In the genomic region with DNA sequence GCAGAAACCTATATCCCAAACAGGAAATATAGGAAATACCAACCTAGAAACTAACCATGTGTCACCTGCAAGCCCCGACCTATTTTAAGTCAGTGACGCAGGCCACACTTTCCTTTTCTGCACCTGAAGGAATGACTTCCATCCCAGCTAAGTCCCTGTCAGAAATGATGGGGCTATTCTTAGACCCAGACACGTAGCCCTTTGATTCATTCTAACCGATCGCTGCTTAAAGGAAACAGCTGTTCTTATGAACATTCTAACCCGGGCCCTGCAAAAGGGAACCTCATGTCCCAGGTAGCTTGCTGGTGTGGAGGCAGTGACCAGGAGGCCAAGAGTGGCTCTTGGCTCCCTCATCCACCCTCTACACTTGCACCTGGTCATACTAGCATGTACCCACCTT, we compare ENCODE assay signal across 23 mouse cellular contexts.
DNase-seq lines count a peak whose midpoint lies in the region; ATAC-seq and TF ChIP-seq lines count a peak whose summit lies in the region.
"Had no signal": no experiment of that assay in that cellular context is flagged by ENCODE, and none has a peak within 500 bp of the region (broad histone marks: within the 10 kb centered on the region; RNA-seq: fewer than 3 reads in every experiment).

No protein-coding gene starts in this region.

- TF ChIP-seq RAD21 in CH12.LX (IDR thresholded peaks at IDR 0.05; ENCODE audit: low read depth, low read length) = no peak

- no peak for DNase-seq in gastrocnemius, adult 2 months
- no peak for DNase-seq in gastrocnemius, postnatal 4 days (ENCODE audit: low spot score in 2 of 2)
- peak; percentile 55 for DNase-seq in thymus, postnatal 0 days (ENCODE audit: low spot score)
- no peak for DNase-seq in thymus, postnatal 36 days
- no peak for DNase-seq in CH12.LX (ENCODE audit: extremely low read depth)
- no peak for DNase-seq in right cerebral cortex, adult 2 months (ENCODE audit: low spot score in 2 of 2)
- DNase-seq: adrenal gland, adult 2 months; adrenal gland, postnatal 10 days; adrenal gland, postnatal 25 days; B cell, adult 2 months; cerebellum, adult 11 months; cerebellum, adult 18-20 months; cerebellum, adult 8-10 months; cerebellum, adult 9-11 months; cerebellum, postnatal 14 days; cerebellum, postnatal 36 days; forebrain, postnatal 0 days had no signal

- no peaks in the 10 kb centered on the region for H3K9me3 ChIP-seq in CH12.LX (replicated peaks; ENCODE audit: low read length)
- H3K9me3 ChIP-seq in intestine, embryonic 16.5 days (ENCODE audit: control insufficient read depth, low read length) = no peaks in the 10 kb centered on the region
- H3K9me3 ChIP-seq: embryonic facial prominence, embryonic 10.5 days; embryonic facial prominence, embryonic 12.5 days; forebrain, embryonic 13.5 days; forebrain, embryonic 15.5 days had no signal

- ATAC-seq in intestine, embryonic 16.5 days = no peak
- ATAC-seq: CD4-positive, CD25-positive, alpha-beta regulatory T cell, adult 4 months; forebrain, embryonic 13.5 days; forebrain, embryonic 15.5 days; forebrain, postnatal 0 days had no signal

- no peak overlapping the region for H3K9ac ChIP-seq in CH12.LX (ENCODE audit: insufficient read depth, low read depth)
- H3K9ac ChIP-seq in intestine, embryonic 16.5 days (ENCODE audit: low read depth, low read length) = no peak overlapping the region
- H3K9ac ChIP-seq: embryonic facial prominence, embryonic 12.5 days; forebrain, embryonic 13.5 days; forebrain, embryonic 15.5 days; forebrain, postnatal 0 days had no signal

- intact Hi-C loops in gastrocnemius, adult 2 months (cut with DNase I) = no loop called here

- dilution Hi-C loops in CH12.LX (cut with MboI; ENCODE audit: extremely low pct_ligation_motif_present, extremely low pct_unique_long_range_greater_than_20kb, low sequenced_read_pairs) = no loop called here

- no peak for TF ChIP-seq EP300 in CH12.LX (IDR thresholded peaks at IDR 0.05; ENCODE audit: low read length)

- TF ChIP-seq CTCF in gastrocnemius, adult 2 months (IDR thresholded peaks at IDR 0.05) = no peak
- TF ChIP-seq CTCF in CH12.LX (conservative IDR thresholded peaks at IDR 0.05 in 1 of 2, IDR thresholded peaks at IDR 0.05 in 1 of 2; ENCODE audit: low read depth in 2 of 2, low read length in 2 of 2) = no peak

- no peak for TF ChIP-seq POLR2A in CH12.LX (IDR thresholded peaks at IDR 0.05; ENCODE audit: low read depth, low read length)

- H3K79me2 ChIP-seq in CH12.LX (replicated peaks; ENCODE audit: control insufficient read depth, extremely low read depth, insufficient read depth, poor library complexity, severe bottlenecking) = no peaks in the 10 kb centered on the region

- no peaks in the 10 kb centered on the region for H3K36me3 ChIP-seq in CH12.LX (replicated peaks in 1 of 2; ENCODE audit: control insufficient read depth in 1 of 2, insufficient read depth in 1 of 2, low read length in 1 of 2)
- H3K36me3 ChIP-seq in intestine, embryonic 16.5 days (ENCODE audit: control insufficient read depth, insufficient read depth, low read length) = no peaks in the 10 kb centered on the region
- H3K36me3 ChIP-seq: embryonic facial prominence, embryonic 10.5 days; embryonic facial prominence, embryonic 12.5 days; forebrain, embryonic 15.5 days had no signal

- H3K4me1 ChIP-seq in CH12.LX (ENCODE audit: control insufficient read depth in 1 of 2, insufficient read depth in 2 of 2) = peaks cover 5 to 31% of the 10 kb centered on the region in 2 experiments; a peak in 3 of 4 replicates
- peaks cover 12% of the 10 kb centered on the region; the same call in 1 of the 2 replicates for H3K4me1 ChIP-seq in intestine, embryonic 16.5 days (ENCODE audit: control insufficient read depth, insufficient read depth, low read length)

- H3K4me2 ChIP-seq in CH12.LX (ENCODE audit: insufficient read depth, low read depth, poor library complexity, severe bottlenecking) = no peak overlapping the region
- no peak overlapping the region for H3K4me2 ChIP-seq in intestine, embryonic 16.5 days (ENCODE audit: low read depth, low read length)
- H3K4me2 ChIP-seq: embryonic facial prominence, embryonic 12.5 days; forebrain, embryonic 13.5 days; forebrain, embryonic 15.5 days had no signal

- WGBS in intestine, embryonic 16.5 days = 73% methylated on average over 6 of the region's 6 CpGs

- no peak overlapping the region for H3K4me3 ChIP-seq in gastrocnemius, adult 2 months
- H3K4me3 ChIP-seq in CH12.LX (replicated peaks in 1 of 3; ENCODE audit: low read depth in 2 of 3, low read length in 2 of 3, poor library complexity in 1 of 3) = no peak overlapping the region
- no peak overlapping the region for H3K4me3 ChIP-seq in intestine, embryonic 16.5 days (ENCODE audit: low read length)
- H3K4me3 ChIP-seq: embryonic facial prominence, embryonic 10.5 days; embryonic facial prominence, embryonic 12.5 days; forebrain, embryonic 13.5 days; forebrain, embryonic 15.5 days had no signal

- in situ Hi-C loops in CH12.LX (cut with MboI; ENCODE audit: low pct_ligation_motif_present, low pct_unique_long_range_greater_than_20kb, low sequenced_read_pairs) = no loop called here

- H3K27ac ChIP-seq in gastrocnemius, adult 2 months = peak overlapping the region; percentile 66
- H3K27ac ChIP-seq in CH12.LX (ENCODE audit: insufficient read depth, low read depth) = no peak overlapping the region
- no peak overlapping the region for H3K27ac ChIP-seq in intestine, embryonic 16.5 days (ENCODE audit: low read length)
- H3K27ac ChIP-seq: embryonic facial prominence, embryonic 10.5 days; embryonic facial prominence, embryonic 12.5 days; forebrain, embryonic 13.5 days; forebrain, embryonic 15.5 days had no signal

- H3K27me3 ChIP-seq in CH12.LX (replicated peaks) = no peaks in the 10 kb centered on the region
- H3K27me3 ChIP-seq in intestine, embryonic 16.5 days (replicated peaks; ENCODE audit: control insufficient read depth, insufficient read depth, low read length) = no peaks in the 10 kb centered on the region
- H3K27me3 ChIP-seq: embryonic facial prominence, embryonic 12.5 days; forebrain, embryonic 15.5 days had no signal

TF ChIP-seq in CH12.LX, 34 proteins besides CTCF, POLR2A, EP300 and RAD21:
- no peak for TF ChIP-seq ZC3H11A (IDR thresholded peaks at IDR 0.05; ENCODE audit: low read depth, low read length)
- TF ChIP-seq MAX (IDR thresholded peaks at IDR 0.05; ENCODE audit: low read length) = no peak
- TF ChIP-seq IRF4 (IDR thresholded peaks at IDR 0.05; ENCODE audit: low read depth, low read length) = no peak
- TF ChIP-seq MAFK (IDR thresholded peaks at IDR 0.05; ENCODE audit: insufficient replicate concordance, low read length) = no peak
- no peak for TF ChIP-seq PAX5 (IDR thresholded peaks at IDR 0.05; ENCODE audit: low read length)
- no peak for TF ChIP-seq UBTF (IDR thresholded peaks at IDR 0.05; ENCODE audit: low read depth, low read length)
- TF ChIP-seq E2F4 (IDR thresholded peaks at IDR 0.05; ENCODE audit: insufficient replicate concordance, low read depth, low read length) = no peak
- TF ChIP-seq MEF2A (IDR thresholded peaks at IDR 0.05; ENCODE audit: borderline replicate concordance, low read depth, low read length) = peak; percentile 45; the same call in 1 of the 2 replicates
- TF ChIP-seq MYC (IDR thresholded peaks at IDR 0.05; ENCODE audit: low read depth, low read length) = no peak
- TF ChIP-seq BHLHE40 (IDR thresholded peaks at IDR 0.05; ENCODE audit: low read depth, low read length) = 0 out of 2 replicates have a peak, but pooled peaks have one; percentile 17
- TF ChIP-seq NELFE (IDR thresholded peaks at IDR 0.05; ENCODE audit: low read depth, low read length) = no peak
- no peak for TF ChIP-seq USF2 (conservative IDR thresholded peaks at IDR 0.05; ENCODE audit: low read depth, low read length)
- peak; percentile 50; the same call in 1 of the 2 replicates for TF ChIP-seq ETS1 (conservative IDR thresholded peaks at IDR 0.05; ENCODE audit: low read depth, low read length)
- TF ChIP-seq HCFC1 (IDR thresholded peaks at IDR 0.05; ENCODE audit: low read depth, low read length) = no peak
- no peak for TF ChIP-seq TCF12 (IDR thresholded peaks at IDR 0.05; ENCODE audit: low read depth, low read length)
